Mouse (Mus musculus): Measurements from ENCODE around the gene Fgd1. TPM values are rescaled to one million over a fixed set of nuclear protein-coding genes. Genes with fewer than 3 reads are reported as not detected.

Fgd1 gene
- polyA plus RNA-seq (2016; fragmentation: Nextera tagmentation; extraction: Ambion mirVana) = 18.9 and 20.1 TPM in 2 replicates

DNA sequence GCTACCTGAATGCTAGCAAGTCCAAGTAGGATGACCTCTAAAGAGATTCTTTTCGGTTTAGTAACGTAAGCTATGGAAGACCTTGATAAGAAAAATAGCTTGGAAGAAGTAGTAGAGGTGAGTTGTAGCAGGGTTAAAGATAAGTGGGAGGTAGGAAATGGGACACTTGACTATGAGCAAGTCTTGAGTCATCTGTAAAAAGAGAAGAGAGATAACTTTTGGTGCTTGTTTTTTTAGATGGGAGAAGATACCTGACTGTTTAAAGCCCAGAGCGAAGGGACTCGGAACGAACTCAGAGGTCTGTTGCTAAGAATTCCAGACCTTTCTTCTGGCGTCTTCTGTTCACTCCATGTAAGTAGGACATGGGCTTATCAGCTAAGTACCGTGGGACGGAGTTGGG, at the start of gene Fgd1:
Fgd1 (plus strand) TSS at position 301 of the 400 bp plus-strand sequence.
- no peaks in the 10 kb centered on the region for H3K9me3 ChIP-seq
- H3K9ac ChIP-seq = peak within 1 kb of the TSS; percentile 87
- H3K4me1 ChIP-seq = peaks cover 15% of the 10 kb centered on the region; the same call in 1 of the 2 replicates
- ATAC-seq (ENCODE audit: insufficient number of reproducible peaks, insufficient read depth, low FRiP score, low TSS enrichment) = no peak
- H3K27me3 ChIP-seq = no peaks in the 10 kb centered on the region
- WGBS = 92% methylated on average over 8 of the region's 8 CpGs
- H3K4me3 ChIP-seq = peak within 1 kb of the TSS; percentile 70
- H3K36me3 ChIP-seq = no peaks in the 10 kb centered on the region
- peak within 1 kb of the TSS; percentile 63 for H3K4me2 ChIP-seq (replicated peaks)
- peak within 1 kb of the TSS; percentile 94 for H3K27ac ChIP-seq

DNA sequence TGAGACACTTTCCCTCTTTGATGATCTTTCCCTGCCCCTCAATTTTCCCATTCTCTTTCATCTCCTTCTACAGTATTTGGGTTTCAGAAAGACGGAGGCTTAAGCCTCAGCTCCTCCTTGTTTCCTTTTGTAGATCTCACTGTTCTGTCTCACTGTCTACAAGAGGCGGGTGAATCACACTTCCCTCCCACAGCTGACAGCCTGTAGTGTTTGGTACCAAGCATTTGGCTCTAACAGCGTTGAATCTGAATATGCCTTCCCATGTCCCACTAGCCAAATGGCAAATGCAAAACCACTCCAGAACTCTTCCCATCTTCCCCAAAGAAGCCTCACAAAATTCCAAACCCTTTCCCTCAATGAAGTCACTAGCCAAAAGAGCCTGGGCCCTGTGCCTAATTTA, 49.2 kb upstream of the Fgd1 start:
- Histone ChIP-seq H3K4me3 (no peak overlapping the region), H3K4me1 (no peaks in the 10 kb centered on the region), H3K36me3 (peaks cover 18% of the 10 kb centered on the region), H3K9me3 (no peaks in the 10 kb centered on the region), H3K27me3 (no peaks in the 10 kb centered on the region), H3K27ac (no peak overlapping the region), H3K9ac (no peak overlapping the region), H3K4me2 (replicated peaks) (no peak overlapping the region)
- no peak for ATAC-seq (ENCODE audit: insufficient number of reproducible peaks, insufficient read depth, low FRiP score, low TSS enrichment)
- WGBS = 93% methylated on average over 3 of the region's 3 CpGs

DNA sequence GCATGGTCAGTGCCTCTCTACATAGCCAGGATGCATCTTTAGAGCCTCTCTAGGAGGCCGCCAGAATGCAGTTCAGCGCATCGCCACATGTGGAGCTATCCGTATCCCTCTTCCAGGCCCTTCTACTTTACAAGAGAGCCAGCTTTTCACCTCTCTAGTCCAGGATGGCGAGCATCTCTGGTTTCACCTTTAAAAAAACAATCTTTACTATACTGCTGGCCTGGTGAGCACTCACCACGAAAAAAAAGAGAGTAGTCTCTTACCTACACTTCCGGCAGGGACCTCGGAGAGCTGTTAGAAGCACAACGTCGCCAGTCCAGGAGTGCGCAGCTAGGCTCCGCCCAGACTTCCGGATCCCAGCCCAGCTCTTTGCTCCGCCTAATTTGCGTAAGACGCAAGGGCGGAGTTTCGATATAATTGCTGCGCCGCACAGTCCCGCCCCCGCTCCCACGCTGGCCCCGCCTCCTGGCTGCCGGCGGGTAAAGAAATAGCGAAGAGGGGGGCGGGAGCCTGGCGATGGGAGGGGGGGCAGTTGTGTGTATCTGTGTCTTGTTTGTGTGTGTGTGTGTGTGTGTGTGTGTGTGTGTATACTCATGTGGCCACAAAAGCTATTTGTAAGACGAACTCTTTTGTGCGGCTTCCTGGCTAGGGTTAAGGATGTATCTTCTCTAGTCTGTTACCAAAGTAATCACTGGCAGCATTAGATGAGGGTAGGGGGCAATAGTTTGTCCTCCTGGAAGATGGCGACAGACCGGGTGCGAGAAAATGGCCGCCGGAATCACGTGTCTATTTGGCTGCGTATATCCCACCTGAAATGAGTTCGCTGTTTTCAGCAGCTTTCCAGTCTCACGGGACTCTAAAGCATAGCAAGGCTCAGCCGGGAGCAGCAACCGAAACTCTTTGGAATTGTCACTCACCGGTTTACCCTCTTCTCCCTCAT, 28.7 kb upstream of the Fgd1 start, which contains the start of gene Gnl3l:
Gnl3l (minus strand) TSS at position 385 of the 940 bp plus-strand sequence.
- peak; percentile 96 for ATAC-seq (ENCODE audit: insufficient number of reproducible peaks, insufficient read depth, low FRiP score, low TSS enrichment)
- Histone ChIP-seq H3K9ac (peak within 1 kb of the TSS; percentile 33; the same call in 1 of the 2 replicates), H3K27me3 (no peaks in the 10 kb centered on the region), H3K9me3 (no peaks in the 10 kb centered on the region), H3K36me3 (0 out of 2 replicates have a peak, but pooled peaks cover 3% of the 10 kb centered on the region), H3K4me3 (peak within 1 kb of the TSS; percentile 44), H3K27ac (peak within 1 kb of the TSS; percentile 76), H3K4me2 (replicated peaks) (peak within 1 kb of the TSS; percentile 53), H3K4me1 (0 out of 2 replicates have a peak, but pooled peaks cover 4% of the 10 kb centered on the region)
- 24% methylated on average over 41 of the region's 43 CpGs for WGBS

DNA sequence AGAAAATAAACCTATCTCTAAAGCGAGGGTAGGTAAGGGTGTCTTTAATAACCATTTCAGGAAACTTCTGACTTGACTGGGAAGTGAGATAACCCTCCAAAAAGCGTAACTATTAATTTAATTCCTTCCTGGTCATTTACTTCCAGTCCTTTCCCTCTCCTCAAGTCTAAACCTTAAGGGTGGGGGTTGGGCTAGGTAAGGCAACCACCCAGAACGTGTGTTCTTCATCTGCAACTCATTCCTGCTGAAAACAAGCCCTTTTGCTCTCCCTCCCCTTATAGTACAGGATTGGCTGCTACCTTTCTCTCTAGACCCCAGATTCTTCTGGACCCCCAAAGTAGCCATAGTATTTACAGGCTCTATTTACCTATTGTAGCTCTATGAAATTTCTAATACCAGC, 28.1 kb upstream of the Fgd1 start:
- H3K9ac ChIP-seq = 0 out of 2 replicates have a peak overlapping the region, but pooled peaks have one; percentile 33
- H3K27me3 ChIP-seq = no peaks in the 10 kb centered on the region
- no peaks in the 10 kb centered on the region for H3K9me3 ChIP-seq
- 12% methylated on average over 3 of the region's 3 CpGs for WGBS
- 0 out of 2 replicates have a peak, but pooled peaks cover 4% of the 10 kb centered on the region for H3K4me1 ChIP-seq
- H3K36me3 ChIP-seq = 0 out of 2 replicates have a peak, but pooled peaks cover 3% of the 10 kb centered on the region
- peak overlapping the region; percentile 44 for H3K4me3 ChIP-seq
- peak overlapping the region; percentile 45 for H3K4me2 ChIP-seq (replicated peaks)
- ATAC-seq (ENCODE audit: insufficient number of reproducible peaks, insufficient read depth, low FRiP score, low TSS enrichment) = no peak
- peak overlapping the region; percentile 76 for H3K27ac ChIP-seq

DNA sequence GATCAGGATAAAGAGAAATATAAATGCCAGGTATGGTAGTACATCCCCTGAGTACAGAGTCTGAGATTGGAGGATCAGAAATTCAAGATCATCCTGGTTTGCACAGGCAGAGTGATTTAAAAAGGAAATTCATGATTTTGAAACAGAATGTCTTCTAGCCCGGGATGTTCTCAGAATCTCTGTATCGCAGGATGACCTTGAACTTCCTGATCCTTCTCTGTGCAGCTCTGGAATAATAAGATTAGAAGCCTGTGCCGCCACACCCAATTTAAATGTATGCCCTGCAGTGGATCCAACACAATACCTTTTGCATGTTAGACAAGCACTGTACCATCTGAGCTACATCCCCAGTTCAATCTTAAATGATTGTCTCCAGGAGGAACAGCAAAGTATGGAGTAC, 27.2 kb upstream of the Fgd1 start:
- no peak overlapping the region for H3K4me2 ChIP-seq (replicated peaks)
- no peak overlapping the region for H3K4me3 ChIP-seq

DNA sequence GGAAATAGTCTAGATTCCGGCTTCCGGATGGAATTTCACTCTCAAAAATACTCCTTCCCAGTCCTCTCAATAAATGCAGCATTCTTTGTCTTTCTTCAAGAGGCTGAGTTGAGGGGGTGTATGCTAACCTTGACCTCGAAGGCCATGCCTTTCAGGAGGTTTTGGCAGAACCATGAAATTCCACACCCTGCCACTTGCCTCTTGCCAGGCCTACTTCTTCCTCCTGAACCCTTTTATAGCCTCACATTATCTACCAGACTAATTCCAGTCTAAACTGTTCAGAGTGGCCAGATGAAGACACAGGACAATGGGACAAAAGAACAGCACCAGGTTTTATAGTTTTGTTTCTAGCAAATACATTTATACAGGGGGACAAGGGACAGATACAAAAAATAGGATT, 14.6 kb upstream of the Fgd1 start:
- 30% methylated on average over 3 of the region's 3 CpGs for WGBS

More for the DNA sequence above, 27.2 kb upstream of the Fgd1 start:
- Histone ChIP-seq H3K27ac (no peak overlapping the region), H3K9ac (no peak overlapping the region), H3K4me1 (0 out of 2 replicates have a peak, but pooled peaks cover 4% of the 10 kb centered on the region), H3K36me3 (0 out of 2 replicates have a peak, but pooled peaks cover 3% of the 10 kb centered on the region), H3K9me3 (no peaks in the 10 kb centered on the region), H3K27me3 (no peaks in the 10 kb centered on the region)
- 72% methylated on average over 3 of the region's 3 CpGs for WGBS
- no peak for ATAC-seq (ENCODE audit: insufficient number of reproducible peaks, insufficient read depth, low FRiP score, low TSS enrichment)

DNA sequence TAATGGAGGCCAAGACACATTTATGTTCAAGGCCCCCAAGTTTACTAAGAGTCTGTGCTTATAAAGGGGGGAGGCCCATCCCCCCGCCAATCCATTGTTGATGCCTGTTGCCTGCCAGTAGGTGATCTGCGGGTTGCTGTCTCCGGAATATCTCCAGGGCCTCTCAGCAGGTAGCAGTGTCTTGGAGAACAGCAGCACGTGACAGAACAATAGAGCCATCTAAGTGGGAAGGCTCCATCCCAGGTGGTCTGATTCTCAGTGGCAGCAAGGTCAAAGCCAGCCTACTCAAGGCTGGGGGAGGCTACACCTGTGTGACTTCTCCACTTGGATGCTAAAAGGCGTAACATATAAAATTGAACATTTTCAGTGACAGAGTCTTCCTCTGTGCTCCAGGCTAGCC, 4.7 kb upstream of the Fgd1 start:
- H3K4me1 ChIP-seq = no peaks in the 10 kb centered on the region
- no peak overlapping the region for H3K4me3 ChIP-seq
- H3K9ac ChIP-seq = no peak overlapping the region
- no peak overlapping the region for H3K4me2 ChIP-seq (replicated peaks)
- WGBS = 49% methylated on average over 5 of the region's 5 CpGs
- H3K36me3 ChIP-seq = no peaks in the 10 kb centered on the region
- no peak overlapping the region for H3K27ac ChIP-seq
- H3K9me3 ChIP-seq = no peaks in the 10 kb centered on the region
- no peak for ATAC-seq (ENCODE audit: insufficient number of reproducible peaks, insufficient read depth, low FRiP score, low TSS enrichment)
- H3K27me3 ChIP-seq = no peaks in the 10 kb centered on the region

More for the DNA sequence above, 14.6 kb upstream of the Fgd1 start:
- Histone ChIP-seq H3K4me3 (no peak overlapping the region), H3K9me3 (no peaks in the 10 kb centered on the region), H3K27me3 (no peaks in the 10 kb centered on the region), H3K4me1 (no peaks in the 10 kb centered on the region), H3K27ac (no peak overlapping the region), H3K4me2 (replicated peaks) (no peak overlapping the region), H3K9ac (no peak overlapping the region), H3K36me3 (no peaks in the 10 kb centered on the region)
- ATAC-seq (ENCODE audit: insufficient number of reproducible peaks, insufficient read depth, low FRiP score, low TSS enrichment) = no peak

DNA sequence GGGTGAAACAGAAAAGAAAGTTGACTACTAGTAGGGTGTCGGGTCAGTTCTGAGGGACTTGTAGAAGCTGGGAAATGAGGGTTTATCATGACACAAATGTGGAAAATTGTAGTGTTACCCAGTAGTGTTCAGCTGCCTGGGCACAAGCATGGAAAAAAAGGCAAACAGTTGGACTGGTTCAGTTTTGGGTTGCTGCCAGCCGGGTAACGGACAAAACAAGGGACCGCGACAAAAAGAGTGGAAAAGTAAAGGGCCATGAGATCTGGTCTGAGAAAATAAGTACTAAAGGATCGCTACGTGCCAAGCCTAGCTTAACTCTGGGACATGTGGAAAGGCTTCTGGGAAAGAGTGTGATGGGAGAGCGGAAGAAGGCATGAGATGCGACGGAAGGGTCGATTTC, 371 bp downstream of the Fgd1 start:
- H3K9ac ChIP-seq = peak overlapping the region; percentile 87
- H3K4me1 ChIP-seq = peaks cover 15% of the 10 kb centered on the region; the same call in 1 of the 2 replicates
- H3K9me3 ChIP-seq = no peaks in the 10 kb centered on the region
- H3K36me3 ChIP-seq = no peaks in the 10 kb centered on the region
- H3K4me3 ChIP-seq = peak overlapping the region; percentile 70
- no peak for ATAC-seq (ENCODE audit: insufficient number of reproducible peaks, insufficient read depth, low FRiP score, low TSS enrichment)
- H3K4me2 ChIP-seq (replicated peaks) = peak overlapping the region; percentile 63
- peak overlapping the region; percentile 94 for H3K27ac ChIP-seq
- WGBS = 48% methylated on average over 11 of the region's 11 CpGs
- H3K27me3 ChIP-seq = no peaks in the 10 kb centered on the region

DNA sequence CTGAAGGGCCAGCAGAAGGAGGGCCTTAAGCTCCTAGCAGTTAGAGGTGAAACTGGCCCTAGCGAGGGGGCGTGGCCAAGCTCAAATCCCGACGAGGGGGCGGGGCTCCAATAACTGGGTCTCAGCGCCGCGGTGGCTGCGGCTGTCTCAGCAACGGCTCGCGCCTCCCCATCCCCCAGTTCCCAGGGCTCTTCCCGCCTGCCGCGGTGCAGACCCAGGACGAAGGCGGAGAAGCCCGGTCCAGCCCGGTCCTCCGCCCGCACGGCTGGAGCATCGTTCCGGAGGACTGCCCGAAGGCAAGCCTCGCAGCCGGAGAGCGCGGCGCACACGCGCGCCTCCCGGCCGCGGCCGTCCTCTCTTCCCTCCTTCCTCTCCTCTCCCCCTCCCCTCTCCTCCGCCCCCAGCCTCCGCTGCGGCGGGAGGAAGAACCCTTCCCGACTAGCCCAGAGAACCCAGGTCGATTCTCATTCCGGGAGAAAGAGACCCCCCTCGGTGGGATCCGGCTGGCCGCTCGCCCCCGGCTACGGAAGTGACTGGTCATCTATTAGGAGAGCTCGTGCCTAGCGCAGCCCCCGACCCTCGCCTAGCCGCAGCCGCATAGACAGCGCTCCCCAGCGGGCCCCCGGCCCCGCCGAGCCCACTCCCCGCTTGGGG, 954 bp downstream of the Fgd1 start:
- Histone ChIP-seq H3K4me3 (peak overlapping the region; percentile 70), H3K36me3 (no peaks in the 10 kb centered on the region), H3K27me3 (no peaks in the 10 kb centered on the region), H3K27ac (peak overlapping the region; percentile 94), H3K4me1 (peaks cover 15% of the 10 kb centered on the region; the same call in 1 of the 2 replicates), H3K4me2 (replicated peaks) (peak overlapping the region; percentile 63), H3K9ac (peak overlapping the region; percentile 87), H3K9me3 (no peaks in the 10 kb centered on the region)
- 24% methylated on average over 24 of the region's 62 CpGs for WGBS
- peak; percentile 79 for ATAC-seq (ENCODE audit: insufficient number of reproducible peaks, insufficient read depth, low FRiP score, low TSS enrichment)

DNA sequence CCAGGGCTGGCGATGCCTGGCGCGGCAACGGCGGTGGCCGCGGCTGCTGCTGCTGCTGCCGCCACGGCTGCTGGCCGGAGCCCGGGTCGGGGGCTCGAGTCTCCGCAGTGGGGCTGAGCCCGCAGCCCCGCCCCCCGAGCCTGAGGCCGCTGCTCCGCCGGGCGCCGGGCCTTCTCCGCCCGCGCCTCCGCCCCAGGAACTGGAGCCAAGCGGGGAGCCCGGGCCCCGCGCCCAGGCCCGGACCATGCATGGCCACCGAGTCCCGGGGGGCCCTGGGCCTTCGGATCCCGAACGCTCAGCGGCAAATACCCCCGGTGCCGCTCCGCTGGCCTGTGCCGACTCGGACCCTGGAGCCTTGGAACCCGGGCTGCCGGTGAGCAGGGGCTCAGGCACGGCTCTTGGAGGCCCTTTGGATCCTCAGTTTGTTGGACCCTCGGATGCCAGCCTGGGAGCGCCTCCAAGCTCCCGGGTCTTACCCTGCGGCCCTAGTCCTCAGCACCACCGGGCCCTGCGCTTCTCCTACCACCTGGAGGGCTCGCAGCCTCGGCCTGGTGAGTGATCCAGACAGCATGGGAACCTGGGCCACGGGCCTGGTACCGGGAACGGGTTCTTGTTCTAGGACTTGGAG, 1.6 kb downstream of the Fgd1 start:
- H3K9me3 ChIP-seq = no peaks in the 10 kb centered on the region
- peaks cover 15% of the 10 kb centered on the region; the same call in 1 of the 2 replicates for H3K4me1 ChIP-seq
- peak overlapping the region; percentile 94 for H3K27ac ChIP-seq
- H3K9ac ChIP-seq = peak overlapping the region; percentile 87
- no peaks in the 10 kb centered on the region for H3K27me3 ChIP-seq
- WGBS = 26% methylated on average over 55 of the region's 56 CpGs
- H3K36me3 ChIP-seq = no peaks in the 10 kb centered on the region
- ATAC-seq (ENCODE audit: insufficient number of reproducible peaks, insufficient read depth, low FRiP score, low TSS enrichment) = 0 out of 2 replicates have a peak, but pooled peaks have one; percentile 11
- H3K4me3 ChIP-seq = peak overlapping the region; percentile 70
- H3K4me2 ChIP-seq (replicated peaks) = peak overlapping the region; percentile 63

DNA sequence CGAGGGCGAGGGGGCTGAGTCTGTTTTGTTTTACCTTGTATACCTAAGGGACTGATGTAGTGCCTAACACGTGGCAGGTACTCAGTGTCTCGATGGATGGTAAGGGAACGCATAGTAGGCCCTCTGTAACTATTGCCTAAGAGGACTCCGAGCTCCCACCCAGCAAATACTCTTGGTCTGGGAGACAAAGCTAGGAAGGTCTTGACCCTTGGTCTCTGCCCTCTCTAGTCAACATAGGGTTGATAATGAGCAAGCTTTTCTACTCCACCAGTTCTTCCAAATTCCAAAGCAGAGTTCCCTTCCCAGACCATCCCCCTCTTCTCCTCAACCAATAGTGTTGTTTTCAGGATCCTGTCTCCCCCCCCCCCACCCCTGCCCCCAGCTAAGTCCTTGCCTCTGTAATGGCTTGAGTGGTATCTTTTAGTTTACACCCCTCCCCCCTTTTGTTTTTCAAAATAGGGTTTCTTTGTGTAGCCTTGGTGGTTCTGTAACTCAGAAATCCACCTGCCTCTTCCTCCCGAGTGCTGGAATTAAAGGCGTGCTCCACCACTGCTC, 3.8 kb downstream of the Fgd1 start:
- Histone ChIP-seq H3K36me3 (no peaks in the 10 kb centered on the region), H3K27ac (no peak overlapping the region), H3K4me1 (peaks cover 30% of the 10 kb centered on the region), H3K4me3 (0 out of 2 replicates have a peak overlapping the region, but pooled peaks have one; percentile 70), H3K9ac (no peak overlapping the region), H3K4me2 (replicated peaks) (peak overlapping the region; percentile 63), H3K9me3 (no peaks in the 10 kb centered on the region), H3K27me3 (no peaks in the 10 kb centered on the region)
- 45% methylated on average over 8 of the region's 8 CpGs for WGBS
- no peak for ATAC-seq (ENCODE audit: insufficient number of reproducible peaks, insufficient read depth, low FRiP score, low TSS enrichment)
